Mouse (Mus musculus): ENCODE measurements around the gene Trib3.

Trib3 gene

DNA sequence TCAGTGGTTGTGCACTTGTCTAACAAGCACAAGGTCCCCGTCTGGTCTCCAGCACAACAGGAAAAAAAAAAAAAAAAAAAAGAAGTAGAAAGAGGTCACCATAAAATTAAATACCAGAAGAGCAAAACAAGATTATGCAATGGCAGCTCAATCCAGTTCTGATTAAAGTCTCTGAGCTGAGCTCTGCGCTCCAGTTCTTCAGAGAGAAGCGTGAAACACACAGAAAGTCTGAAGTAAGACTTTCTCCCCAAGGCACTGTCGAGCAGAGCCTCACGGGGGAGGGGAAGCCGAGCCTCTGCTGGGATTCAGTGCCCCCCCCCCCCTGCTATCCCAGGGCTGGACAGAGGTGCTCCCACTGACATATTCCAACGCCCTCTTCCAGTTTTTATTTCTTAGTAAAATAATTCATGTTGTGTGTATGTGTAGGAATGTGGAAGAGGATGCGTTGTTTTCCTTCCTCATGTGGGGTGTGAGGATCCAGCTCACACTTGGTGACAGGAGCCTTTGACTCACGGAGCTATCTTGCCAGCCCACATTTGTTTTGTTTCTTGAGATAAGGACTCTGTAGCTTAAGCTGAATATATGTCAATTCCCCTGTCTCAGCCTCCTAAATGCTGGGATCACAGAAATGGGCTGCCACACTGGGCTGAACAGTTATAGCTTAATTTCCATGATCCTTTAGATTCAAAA lies 3.1 kb upstream of the Trib3 start:
- no peak for DNase-seq

- no peak for DNase-seq
Observed at GRCm38 (mm10) chr2:152345393-152345792, 1.6 kb upstream of the Trib3 start.

DNA sequence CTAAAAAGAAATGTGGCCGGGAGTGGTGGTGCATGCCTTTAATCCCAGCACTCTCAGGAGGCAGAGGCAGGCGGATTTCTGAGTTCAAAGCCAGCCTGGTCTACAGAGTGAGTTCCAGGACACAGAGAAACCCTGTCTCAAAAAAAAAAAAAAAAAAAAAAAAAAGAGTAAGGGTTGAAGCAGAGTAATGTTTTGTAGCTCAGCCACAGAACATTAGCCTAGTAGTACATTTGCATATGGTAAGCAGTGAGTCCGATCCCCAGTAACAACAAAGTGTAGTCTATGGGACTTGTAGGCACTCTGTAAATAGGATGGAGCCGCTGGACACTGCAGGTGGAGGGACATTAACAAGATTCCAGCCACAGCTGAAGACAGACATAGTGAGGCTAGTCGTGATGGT lies 1.1 kb upstream of the Trib3 start:
- DNase-seq, result no peak

DNA sequence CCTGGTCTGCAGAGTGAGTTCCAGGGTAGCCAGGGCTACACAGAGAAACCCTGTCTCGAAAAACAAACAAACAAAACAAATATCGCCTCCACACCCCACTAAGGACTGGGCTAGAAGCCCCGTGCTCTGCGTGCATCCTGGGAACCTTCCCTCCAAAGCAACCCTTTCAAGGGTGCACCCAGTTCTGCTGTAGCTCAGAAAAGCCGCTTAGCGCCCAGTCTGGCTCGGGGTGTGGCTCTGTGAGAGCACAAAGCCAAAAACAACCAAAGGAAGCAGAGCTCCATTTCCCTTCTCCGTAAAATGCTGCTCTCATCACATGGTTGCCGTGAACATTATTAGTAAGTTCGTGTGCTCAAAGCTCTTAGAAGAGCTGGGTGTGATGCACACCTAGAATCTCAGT lies 529 bp upstream of the Trib3 start:
- DNase-seq, result no peak

DNA sequence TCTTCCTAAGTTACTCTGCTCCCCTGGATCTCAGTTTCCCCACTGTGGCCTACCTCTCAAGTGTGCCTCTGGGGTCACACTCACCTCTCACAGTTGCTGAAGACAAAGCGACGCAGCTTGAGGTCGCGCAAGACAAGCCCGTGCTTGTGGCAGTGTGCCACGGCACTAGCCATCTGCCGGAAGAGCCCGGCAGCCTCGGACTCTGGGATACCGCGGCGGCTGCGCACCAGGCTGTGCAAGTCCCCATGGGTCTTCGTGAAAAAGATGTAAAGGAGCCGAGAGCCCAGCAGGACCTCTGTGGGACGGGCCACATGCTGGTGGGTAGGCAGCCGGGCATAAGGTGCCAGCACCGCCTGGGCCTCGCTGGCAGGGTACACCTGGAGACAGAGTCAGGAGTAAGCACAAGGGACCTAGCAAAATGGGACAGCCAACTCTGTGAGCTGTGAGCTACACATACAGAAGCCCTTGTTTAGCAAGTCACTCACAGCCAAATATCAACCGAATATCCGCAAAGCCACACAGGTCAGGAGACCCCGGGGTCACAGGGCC lies 4.1 kb downstream of the Trib3 start:
- no peak for DNase-seq

GRCm38 (mm10) chr2:152338319-152338718 lies 5.5 kb downstream of the Trib3 start:
- no peak for DNase-seq

GRCm38 (mm10) chr2:152337591-152338212 lies 6.1 kb downstream of the Trib3 start:
- peak in 1 of 2 experiments; percentile 61 for DNase-seq

DNA sequence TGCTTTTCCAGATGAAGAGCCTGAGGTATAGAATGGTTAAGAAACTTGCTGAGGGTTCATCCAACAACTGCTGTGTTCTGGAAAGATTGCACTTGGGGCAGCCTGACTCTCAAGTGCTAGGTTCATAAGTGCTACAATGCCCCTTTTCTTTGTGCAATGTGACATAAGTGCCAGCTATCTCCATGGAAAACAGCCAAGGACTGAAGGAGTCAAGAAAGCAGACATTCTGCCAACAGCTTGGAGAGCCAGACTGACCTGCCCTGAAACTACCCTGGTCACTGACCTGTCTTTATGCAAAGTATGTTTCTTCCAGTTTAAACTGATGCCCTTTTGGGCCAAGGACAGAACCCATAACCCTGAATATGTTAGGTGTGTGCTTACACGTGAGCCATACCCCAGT lies 7.0 kb downstream of the Trib3 start:
- DNase-seq, result no peak

- DNase-seq, result no peak
Observed at GRCm38 (mm10) chr2:152335289-152335820, 8.5 kb downstream of the Trib3 start.

- no peak for DNase-seq
Observed at GRCm38 (mm10) chr2:152333345-152334006, 10.4 kb downstream of the Trib3 start.

DNA sequence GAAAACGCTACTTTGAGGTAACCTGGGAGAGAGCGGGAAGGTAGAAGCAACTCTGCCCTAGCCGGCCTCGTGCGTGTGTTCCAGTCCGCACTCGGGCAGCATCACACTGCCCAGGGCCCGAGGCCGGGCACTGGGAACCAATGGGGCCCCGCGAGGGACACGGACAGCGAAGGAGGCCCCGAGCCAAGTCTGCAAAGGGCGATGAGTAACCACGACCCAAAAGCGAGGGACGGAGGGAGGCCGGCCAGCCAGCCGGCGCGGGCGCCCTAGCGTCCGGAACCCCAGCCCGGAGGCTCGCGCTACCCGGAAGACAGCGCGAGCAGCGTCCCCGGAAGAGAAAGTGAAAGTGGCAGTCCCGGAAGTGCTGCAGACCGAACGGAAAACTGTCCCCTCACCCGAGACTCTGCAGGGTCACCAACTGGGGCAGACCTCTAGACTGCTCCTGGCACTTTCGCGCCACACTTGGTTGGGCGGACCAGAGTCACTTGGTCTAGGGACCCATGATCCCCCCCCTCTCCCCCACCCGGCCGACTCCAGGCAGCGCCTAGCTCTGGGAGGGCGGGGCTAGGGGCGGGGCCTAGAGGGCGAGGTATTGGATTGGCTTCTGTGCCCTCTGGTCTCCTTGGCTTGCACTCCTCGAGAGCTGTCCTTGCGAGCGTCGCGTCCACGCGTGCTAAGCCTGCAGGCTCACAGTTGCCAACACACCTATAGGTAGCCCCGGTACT lies 11.6 kb downstream of the Trib3 start, which contains the start of gene Rbck1:
Rbck1 (minus strand) TSS at position 553 of the 725 bp plus-strand sequence.
- DNase-seq, result peak; percentile 85 to 94

GRCm38 (mm10) chr2:152330858-152331423 lies 12.9 kb downstream of the Trib3 start:
- no peak for DNase-seq

DNA sequence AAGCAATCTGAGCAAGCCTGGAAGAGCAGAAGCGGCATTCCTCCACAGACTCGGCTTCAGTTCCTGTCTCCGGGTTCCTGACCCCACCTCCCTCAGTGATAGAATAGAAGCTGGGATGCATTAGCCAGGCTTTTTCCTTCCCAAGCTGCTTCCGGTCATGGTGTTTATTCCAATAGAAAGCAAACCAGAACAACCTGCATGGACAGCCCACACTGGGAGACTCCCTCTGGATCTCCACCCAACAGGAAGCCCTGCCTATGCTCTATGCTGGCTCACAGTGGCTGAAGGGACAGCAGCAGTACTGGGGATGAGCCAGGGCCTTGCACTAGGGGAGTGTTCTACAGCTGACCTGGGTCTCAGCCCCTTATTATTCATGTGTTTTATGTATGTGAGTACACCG lies 15.9 kb downstream of the Trib3 start:
- no peak for DNase-seq

DNA sequence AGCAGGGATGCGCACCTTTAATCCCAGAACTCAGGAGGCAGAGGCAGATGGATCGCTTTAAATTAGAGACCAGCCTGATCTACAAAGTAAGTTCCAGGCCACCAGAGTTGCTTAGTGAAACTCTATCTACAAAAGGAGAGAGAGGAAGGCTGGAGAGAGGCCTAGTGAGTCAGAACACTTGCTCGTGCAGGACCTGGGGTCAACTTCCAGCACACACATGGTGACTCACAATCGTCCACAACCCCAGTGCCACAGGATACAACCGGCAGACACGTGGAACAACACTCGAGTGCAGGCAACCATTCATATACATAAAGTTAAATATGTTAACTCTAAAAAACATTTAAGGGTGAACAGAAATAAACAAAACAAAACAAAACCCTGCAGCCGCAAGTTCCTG lies 17.2 kb downstream of the Trib3 start:
- DNase-seq, result no peak

DNA sequence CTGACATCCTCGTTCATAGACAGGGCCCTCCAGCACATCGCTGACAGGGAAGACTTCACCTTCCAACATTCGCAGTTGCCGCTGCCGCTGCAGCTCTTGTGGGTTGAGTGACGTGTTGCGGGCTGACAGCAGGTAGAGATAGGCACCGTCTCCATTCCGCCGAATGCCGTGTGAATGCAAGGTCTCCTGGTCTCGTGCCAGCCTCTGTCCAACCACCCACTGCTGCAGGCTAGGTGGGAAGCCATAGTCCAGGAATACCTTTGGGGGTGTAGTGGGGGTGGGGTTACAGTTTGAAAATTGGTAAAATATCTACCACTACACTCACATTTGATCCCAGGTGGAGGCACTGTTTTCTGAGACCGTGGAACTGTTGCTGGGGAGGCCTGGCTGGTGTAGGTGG lies 17.7 kb downstream of the Trib3 start:
- DNase-seq, result no peak

GRCm38 (mm10) chr2:152324842-152325241 lies 19.0 kb downstream of the Trib3 start:
- no peak for DNase-seq

- DNase-seq, result no peak
Observed at GRCm38 (mm10) chr2:152323971-152324370, 19.9 kb downstream of the Trib3 start.

DNA sequence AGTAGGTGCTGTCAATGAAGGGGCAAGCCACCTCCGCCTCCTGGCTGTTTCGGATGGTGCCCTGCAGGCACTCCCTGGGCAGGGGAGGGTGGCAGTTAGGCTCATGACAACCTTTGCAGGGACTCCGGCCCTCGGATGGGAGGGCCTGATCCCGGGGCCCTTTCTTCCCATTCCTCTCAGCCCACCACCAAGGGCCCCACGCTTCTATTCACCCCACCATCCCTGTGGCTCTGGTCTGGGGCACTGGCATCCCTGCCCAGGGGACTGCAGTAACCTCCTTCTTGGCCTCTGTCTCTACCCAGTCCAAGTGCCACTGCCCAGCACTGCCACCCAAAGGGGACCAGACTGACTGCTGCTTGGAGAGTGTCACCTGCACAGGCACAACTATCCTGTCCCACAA lies 21.6 kb downstream of the Trib3 start:
- no peak for DNase-seq

DNA sequence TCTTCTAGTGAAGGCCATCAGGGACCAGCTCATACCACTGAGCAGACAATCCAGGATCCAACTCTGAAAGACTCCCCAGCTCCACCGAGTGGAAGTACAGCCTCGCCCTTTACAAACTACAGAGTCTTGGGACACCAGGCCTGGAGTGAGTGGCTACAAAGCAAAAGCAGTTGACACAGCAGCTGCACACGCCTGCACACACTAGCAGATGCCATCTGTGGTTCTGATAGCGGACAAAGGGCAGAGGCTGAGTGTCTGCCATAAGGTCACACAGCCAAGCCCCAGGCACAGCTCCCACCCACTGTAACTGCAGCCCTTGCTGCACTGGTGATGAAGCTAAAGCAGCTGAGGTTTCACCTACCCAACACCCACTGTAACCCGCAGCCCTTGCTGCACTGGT lies 22.3 kb downstream of the Trib3 start:
- DNase-seq, result no peak

GRCm38 (mm10) chr2:152317054-152317453 lies 26.8 kb downstream of the Trib3 start:
- DNase-seq, result no peak

DNA sequence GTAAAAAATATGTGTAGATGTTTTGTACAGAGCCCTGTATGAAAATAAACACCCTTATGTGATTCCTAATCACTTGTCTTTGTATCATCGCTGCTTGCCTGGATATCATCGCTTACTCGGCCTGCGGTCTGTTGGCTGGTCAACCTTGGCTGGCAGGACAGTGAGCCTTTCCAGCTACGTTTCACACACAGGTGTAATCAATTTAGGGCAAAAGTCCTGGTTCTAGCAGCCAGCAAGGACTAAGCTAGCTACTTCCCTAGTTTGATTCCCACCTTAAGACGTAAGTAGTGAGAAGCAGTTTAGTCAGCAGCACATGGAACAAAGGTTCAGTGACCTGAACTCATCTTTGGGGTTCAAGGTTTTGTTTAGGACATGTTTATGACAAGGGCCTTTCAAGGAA lies 29.9 kb downstream of the Trib3 start:
- DNase-seq, result no peak

GRCm38 (mm10) chr2:152312996-152313395 lies 30.8 kb downstream of the Trib3 start:
- peak in 1 of 2 experiments; percentile 21 for DNase-seq

GRCm38 (mm10) chr2:152307186-152307585 lies 36.6 kb downstream of the Trib3 start:
- no peak for DNase-seq

Measured in kidney, postnatal 25 days (tissue).